Mouse (Mus musculus) CH12.LX (cell line): ENCODE data around the gene Pla2g1b. TPM values are rescaled to one million over a fixed set of nuclear protein-coding genes. Genes with fewer than 3 reads are reported as not detected.

Source experiments
- DNase-seq: peaks from one replicate; pipeline ENCODE4 v3.0.0-alpha.2; 2013; ENCODE audit errors: extremely low read depth
- H3K27ac ChIP-seq: 2 replicates; pipeline ENCODE4 v1.5.1; 2012; ENCODE audit warnings: low read depth, mild to moderate bottlenecking, control low read depth, moderate library complexity; ENCODE audit not compliant: insufficient read depth
- H3K27me3 ChIP-seq: replicated peaks from 2 replicates; pipeline ENCODE3; 2012; ENCODE audit warnings: inconsistent platforms
- H3K36me3 ChIP-seq, 2 experiments: replicated peaks in 1 of 2; 2 replicates each; pipeline versions ENCODE3 to v1.6.1; 2012; ENCODE audit warnings: inconsistent platforms in 1 of 2, low read length in 1 of 2, mild to moderate bottlenecking in 1 of 2, mixed read lengths in 1 of 2, moderate library complexity in 1 of 2; ENCODE audit not compliant: control insufficient read depth in 1 of 2, insufficient read depth in 1 of 2
- H3K4me1 ChIP-seq, 2 experiments: 2 replicates each; pipeline ENCODE4 v1.6.1; 2012; ENCODE audit warnings: inconsistent platforms in 1 of 2, moderate library complexity in 1 of 2; ENCODE audit not compliant: insufficient read depth in 2 of 2, control insufficient read depth in 1 of 2
- H3K4me2 ChIP-seq: 2 replicates; pipeline ENCODE4 v1.6.1; 2012; ENCODE audit warnings: low read depth, mild to moderate bottlenecking, control low read depth; ENCODE audit not compliant: poor library complexity, insufficient read depth, severe bottlenecking
- H3K4me3 ChIP-seq, 3 experiments: fragments of 150-350 bp in 1 of 3; sonication (generic) in 1 of 3; replicated peaks in 1 of 3; 2 replicates each; pipeline versions ENCODE3 to v1.5.1; 2011 to 2012; ENCODE audit warnings: low read depth in 2 of 3, low read length in 2 of 3, mild to moderate bottlenecking in 2 of 3, moderate library complexity in 2 of 3, control low read depth in 1 of 3, improper control_type of control experiment in 1 of 3, inconsistent platforms in 1 of 3, mixed read lengths in 1 of 3; ENCODE audit not compliant: poor library complexity in 1 of 3
- H3K79me2 ChIP-seq: replicated peaks from 2 replicates; pipeline ENCODE4 v1.6.1; 2012; ENCODE audit warnings: mild to moderate bottlenecking, moderate library complexity; ENCODE audit not compliant: control insufficient read depth, poor library complexity, insufficient read depth, severe bottlenecking; ENCODE audit errors: extremely low read depth
- H3K9ac ChIP-seq: 2 replicates; pipeline ENCODE4 v1.6.1; 2012; ENCODE audit warnings: low read depth, mild to moderate bottlenecking, control low read depth, moderate library complexity; ENCODE audit not compliant: insufficient read depth
- H3K9me3 ChIP-seq: replicated peaks from 2 replicates; pipeline ENCODE3; 2012; ENCODE audit warnings: low read length, inconsistent platforms, mixed read lengths
- BHLHE40 ChIP-seq: IDR thresholded peaks from 2 replicates; pipeline ENCODE4 v1.6.1; 2011; ENCODE audit warnings: mild to moderate bottlenecking, low read depth, low read length, improper control_type of control experiment
- CTCF ChIP-seq, 2 experiments: IDR thresholded peaks in 1 of 2; conservative IDR thresholded peaks in 1 of 2; 2 replicates each; pipeline ENCODE4 v1.5.1; 2011 to 2012; ENCODE audit warnings: low read depth in 2 of 2, low read length in 2 of 2, improper control_type of control experiment in 1 of 2, inconsistent platforms in 1 of 2, mild to moderate bottlenecking in 1 of 2, moderate library complexity in 1 of 2
- E2F4 ChIP-seq: IDR thresholded peaks from 2 replicates; pipeline ENCODE4 v1.6.1; 2011; ENCODE audit warnings: low read depth, low read length, improper control_type of control experiment; ENCODE audit not compliant: insufficient replicate concordance
- ELF1 ChIP-seq: IDR thresholded peaks from 2 replicates; pipeline ENCODE4 v1.6.1; 2014; ENCODE audit warnings: low read depth, mild to moderate bottlenecking, inconsistent platforms, low read length, improper control_type of control experiment
- GABPA ChIP-seq: IDR thresholded peaks from 2 replicates; pipeline ENCODE4 v1.6.1; 2012; ENCODE audit warnings: low read depth, low read length, improper control_type of control experiment, inconsistent platforms; ENCODE audit not compliant: insufficient replicate concordance
- HCFC1 ChIP-seq: IDR thresholded peaks from 2 replicates; pipeline ENCODE4 v1.6.1; 2012; ENCODE audit warnings: low read depth, mild to moderate bottlenecking, inconsistent platforms, low read length, improper control_type of control experiment
- IRF4 ChIP-seq: IDR thresholded peaks from 2 replicates; pipeline ENCODE4 v1.6.1; 2014; ENCODE audit warnings: low read depth, mild to moderate bottlenecking, inconsistent platforms, low read length, improper control_type of control experiment
- JUND ChIP-seq: conservative IDR thresholded peaks from 2 replicates; pipeline ENCODE4 v1.6.1; 2011; ENCODE audit warnings: low read depth, low read length, improper control_type of control experiment
- KAT2A ChIP-seq: IDR thresholded peaks from 2 replicates; pipeline ENCODE4 v1.6.1; 2012; ENCODE audit warnings: low read length, improper control_type of control experiment, inconsistent platforms; ENCODE audit not compliant: insufficient replicate concordance
- MAZ ChIP-seq: IDR thresholded peaks from 2 replicates; pipeline ENCODE4 v1.6.1; 2012; ENCODE audit warnings: low read depth, mild to moderate bottlenecking, inconsistent platforms, low read length, improper control_type of control experiment, moderate library complexity
- NRF1 ChIP-seq: IDR thresholded peaks from 2 replicates; pipeline ENCODE4 v1.6.1; 2014; ENCODE audit warnings: low read depth, mild to moderate bottlenecking, inconsistent platforms, low read length, improper control_type of control experiment, moderate library complexity
- PAX5 ChIP-seq: IDR thresholded peaks from 2 replicates; pipeline ENCODE4 v1.6.1; 2012; ENCODE audit warnings: low read length, inconsistent platforms, mixed read lengths
- POLR2AphosphoS2 ChIP-seq: IDR thresholded peaks from 2 replicates; pipeline ENCODE4 v1.6.1; 2011; ENCODE audit warnings: low read depth, low read length, improper control_type of control experiment
- RAD21 ChIP-seq: IDR thresholded peaks from 2 replicates; pipeline ENCODE4 v1.6.1; 2011; ENCODE audit warnings: low read depth, mild to moderate bottlenecking, low read length, improper control_type of control experiment, moderate library complexity
- RCOR1 ChIP-seq: conservative IDR thresholded peaks from 2 replicates; pipeline ENCODE4 v1.6.1; 2012; ENCODE audit warnings: low read depth, mild to moderate bottlenecking, inconsistent platforms, low read length, improper control_type of control experiment
- TBP ChIP-seq: conservative IDR thresholded peaks from 2 replicates; pipeline ENCODE4 v1.6.1; 2011; ENCODE audit warnings: low read depth, low read length, improper control_type of control experiment
- TCF12 ChIP-seq: IDR thresholded peaks from 2 replicates; pipeline ENCODE4 v1.6.1; 2014; ENCODE audit warnings: low read depth, mild to moderate bottlenecking, inconsistent platforms, low read length, improper control_type of control experiment
- USF1 ChIP-seq: IDR thresholded peaks from 2 replicates; pipeline ENCODE4 v1.6.1; 2014; ENCODE audit warnings: low read depth, mild to moderate bottlenecking, inconsistent platforms, low read length, improper control_type of control experiment
- USF2 ChIP-seq: conservative IDR thresholded peaks from 2 replicates; pipeline ENCODE4 v1.6.1; 2011; ENCODE audit warnings: low read depth, low read length, improper control_type of control experiment
- ZMIZ1 ChIP-seq: IDR thresholded peaks from 2 replicates; pipeline ENCODE4 v1.6.1; 2012; ENCODE audit warnings: low read depth, mild to moderate bottlenecking, inconsistent platforms, low read length, improper control_type of control experiment
- ZNF384 ChIP-seq: IDR thresholded peaks from 2 replicates; pipeline ENCODE4 v1.6.1; 2012; ENCODE audit warnings: low read depth, low read length, improper control_type of control experiment, inconsistent platforms
- dilution Hi-C: fragments of 300-500 bp; cut with MboI; formaldehyde crosslinking; loops from 2 replicates; pipeline ENCODE4 v1.14.3; 2020; ENCODE audit warnings: low sequenced_read_pairs; ENCODE audit not compliant: extremely low pct_unique_long_range_greater_than_20kb, extremely low pct_ligation_motif_present
- in situ Hi-C: fragments of 300-500 bp; cut with MboI; formaldehyde crosslinking; loops from 3 replicates; pipeline ENCODE4 v1.14.3; 2019; ENCODE audit warnings: low sequenced_read_pairs, low pct_ligation_motif_present, low pct_unique_long_range_greater_than_20kb, mixed read lengths
- polyA plus RNA-seq: library from polyadenylated mRNA; unstranded; fragments of >175 nt; gene quantifications from 2 replicates; pipeline ENCODE4 v1.2.1, GENCODE M21; 2012; ENCODE audit warnings: low read depth; ENCODE audit not compliant: insufficient read length
- total RNA-seq, 2 experiments: library from RNA; depleted of rRNA; stranded (reverse); fragments of 300-350 nt in 1 of 2; fragments of >200 nt in 1 of 2; gene quantifications; 2 replicates each; pipeline ENCODE4 v1.2.3; 2012 to 2014

The Pla2g1b gene
- total and polyA plus RNA-seq, 3 experiments = not detected

DNA sequence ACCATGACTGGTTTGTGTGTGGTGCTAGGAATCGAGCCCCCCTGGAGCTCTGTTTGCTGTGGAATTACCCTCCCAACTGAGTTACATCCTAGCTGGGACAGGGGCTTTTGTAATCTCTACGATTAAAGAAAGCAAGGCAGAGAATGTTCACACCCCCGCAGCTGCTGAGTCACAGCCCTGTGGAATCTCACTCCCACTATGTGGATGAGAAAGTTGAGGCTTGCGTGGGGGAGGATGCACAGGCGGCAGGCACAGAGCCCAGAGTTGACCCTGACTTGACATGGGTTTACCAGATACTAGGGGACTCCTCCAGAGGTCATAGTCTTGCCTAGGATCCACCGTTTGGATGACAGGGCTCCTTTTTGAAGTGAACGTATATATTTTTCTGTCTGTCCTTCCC is 31.0 kb downstream of the Pla2g1b start:
- dilution Hi-C loops = no loop called here
- TF ChIP-seq POLR2AphosphoS2 = no peak
- no peak for TF ChIP-seq GABPA
- no peak for TF ChIP-seq ELF1
- no peak for TF ChIP-seq KAT2A
- no peak for TF ChIP-seq CTCF (conservative IDR thresholded peaks at IDR 0.05 in 1 of 2, IDR thresholded peaks at IDR 0.05 in 1 of 2; ENCODE audit: low read depth in 2 of 2, low read length in 2 of 2)
- no peak for TF ChIP-seq USF1
- TF ChIP-seq TCF12 = no peak
- no peak for TF ChIP-seq PAX5
- no peak for TF ChIP-seq HCFC1
- TF ChIP-seq ZNF384 = no peak
- TF ChIP-seq NRF1 = no peak
- no peak for TF ChIP-seq JUND
- TF ChIP-seq E2F4 = no peak
- no peak for TF ChIP-seq RAD21
- no peak for TF ChIP-seq IRF4
- TF ChIP-seq USF2 = no peak
- no peak for TF ChIP-seq MAZ
- TF ChIP-seq RCOR1 = no peak
- no peak for TF ChIP-seq ZMIZ1
- TF ChIP-seq BHLHE40 = no peak

DNA sequence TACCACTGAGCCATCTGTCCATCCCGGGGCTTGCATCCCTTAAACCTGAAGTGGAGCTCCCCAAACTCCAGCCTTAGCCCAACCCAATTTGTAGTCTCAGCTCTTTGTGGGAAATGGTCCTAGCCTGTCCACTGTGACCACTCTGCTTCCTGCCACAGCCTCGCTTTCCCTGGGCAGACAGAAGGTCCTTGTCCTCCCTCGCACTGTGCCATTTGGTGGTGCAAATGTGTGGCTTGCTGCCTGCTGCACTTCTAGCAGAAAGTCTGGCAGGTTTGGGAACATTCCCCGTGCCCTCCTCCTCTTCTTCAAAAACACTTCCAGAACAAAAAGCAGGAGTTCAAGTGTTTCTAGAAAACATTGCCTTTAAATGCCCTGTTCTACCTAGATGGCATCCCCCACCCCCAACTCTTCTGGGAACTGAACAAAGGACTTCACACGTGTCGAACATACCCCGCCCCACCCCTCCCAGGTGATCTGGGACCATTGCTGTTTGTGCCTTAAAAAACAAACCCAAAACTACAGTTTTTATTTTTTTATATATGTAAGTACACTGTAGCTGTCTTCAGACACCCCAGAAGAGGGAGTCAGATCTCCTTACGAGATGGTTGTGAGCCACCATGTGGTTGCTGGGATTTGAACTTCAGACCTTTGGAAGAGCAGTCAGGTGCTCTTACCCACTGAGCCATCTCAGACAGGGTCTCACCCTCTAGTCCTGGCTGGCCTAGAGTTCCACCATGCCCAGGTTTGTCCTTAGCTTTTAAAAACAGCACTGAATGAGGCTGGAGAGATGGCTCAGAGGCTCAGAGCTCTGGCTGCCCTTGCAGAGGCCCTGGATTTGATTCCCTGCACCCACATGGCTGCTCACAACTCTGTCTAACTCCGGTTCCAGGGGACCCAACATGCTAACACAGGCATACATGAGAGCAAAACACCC is 32.5 kb downstream of the Pla2g1b start:
- in situ Hi-C loops = no loop called here
- H3K4me3 ChIP-seq = no peak overlapping the region

More for the DNA sequence above, 31.0 kb downstream of the Pla2g1b start:
- H3K27ac ChIP-seq = no peak overlapping the region
- no peak for DNase-seq
- H3K4me1 ChIP-seq = peaks cover 2 to 12% of the 10 kb centered on the region in 2 experiments; a peak in 2 of 4 replicates
- H3K4me2 ChIP-seq = no peak overlapping the region
- in situ Hi-C loops = no loop called here
- H3K79me2 ChIP-seq = no peaks in the 10 kb centered on the region
- no peak overlapping the region for H3K9ac ChIP-seq
- no peaks in the 10 kb centered on the region for H3K9me3 ChIP-seq
- no peak overlapping the region for H3K4me3 ChIP-seq
- peaks cover 12% of the 10 kb centered on the region for H3K27me3 ChIP-seq
- H3K36me3 ChIP-seq = no peaks in the 10 kb centered on the region

More for the DNA sequence above, 32.5 kb downstream of the Pla2g1b start:
- Histone ChIP-seq H3K27me3 (peaks cover 10% of the 10 kb centered on the region), H3K4me1 (peaks cover 0 to 4% of the 10 kb centered on the region in 2 experiments; a peak in 1 of 4 replicates), H3K9ac (no peak overlapping the region), H3K36me3 (no peaks in the 10 kb centered on the region), H3K4me2 (no peak overlapping the region), H3K9me3 (no peaks in the 10 kb centered on the region), H3K27ac (no peak overlapping the region)
- dilution Hi-C loops = no loop called here
- no peak for DNase-seq
- TF ChIP-seq CTCF (conservative IDR thresholded peaks at IDR 0.05 in 1 of 2, IDR thresholded peaks at IDR 0.05 in 1 of 2; ENCODE audit: low read depth in 2 of 2, low read length in 2 of 2) = peak in 1 of 2 experiments; percentile 14; a peak in 2 of 4 replicates
- TF ChIP-seq ZMIZ1 = no peak
- TF ChIP-seq TBP = peak; percentile 95
- TF ChIP-seq, all 38 proteins: peak for 2
- H3K79me2 ChIP-seq = no peaks in the 10 kb centered on the region
